In the genomic region with DNA sequence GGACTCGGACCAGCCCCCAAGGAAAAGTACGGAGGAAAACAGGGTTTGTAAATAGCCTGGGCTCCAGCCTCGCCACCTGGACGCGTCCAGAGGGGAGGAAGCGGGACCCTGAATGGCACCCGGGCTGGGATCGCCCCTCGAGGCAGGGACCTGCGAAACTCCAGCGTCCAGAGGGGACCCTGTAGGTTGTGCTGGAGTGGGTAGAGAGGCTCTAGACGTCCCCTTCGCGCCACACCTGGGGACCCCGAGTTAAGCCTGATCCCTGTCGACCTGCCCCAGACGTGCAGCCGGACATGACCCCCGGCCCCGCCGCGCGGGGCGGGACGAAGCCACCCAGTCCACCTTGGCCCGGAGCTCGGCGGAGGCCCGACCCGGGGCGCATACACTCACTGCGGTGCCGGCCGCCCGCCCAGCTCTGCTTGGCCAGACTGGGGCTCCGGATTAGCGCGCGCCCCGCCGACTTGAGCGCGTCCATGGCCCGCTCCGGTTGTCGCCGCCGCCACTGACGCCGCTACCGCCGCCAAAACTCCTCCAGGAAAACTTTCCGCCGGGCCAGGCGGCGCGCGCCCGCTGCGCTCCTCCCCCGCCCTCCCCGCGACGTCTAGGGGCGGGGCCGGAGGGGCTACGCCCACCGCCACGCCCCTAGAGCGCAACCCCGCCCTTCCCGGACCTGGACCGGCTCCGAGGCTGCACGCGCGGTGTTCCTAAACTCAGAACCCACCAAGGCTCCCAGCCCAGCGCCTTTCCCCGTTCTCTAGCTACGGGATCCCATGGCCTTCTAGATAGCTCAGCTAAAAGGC, we compare ENCODE assay signal across 8 mouse cellular contexts. TPM values are rescaled to one million over a fixed set of nuclear protein-coding genes. Genes with fewer than 3 reads are reported as not detected.
DNase-seq lines count a peak whose midpoint lies in the region; ATAC-seq and TF ChIP-seq lines count a peak whose summit lies in the region.

Gene Ldlrap1, minus strand, starts transcription at position 599 of the 800 bp plus-strand sequence.

- peak within 1 kb of the TSS; percentile 59 for H3K9ac ChIP-seq in intestine, embryonic 14.5 days (ENCODE audit: low read length)
- H3K9ac ChIP-seq in liver, embryonic 11.5 days (ENCODE audit: low read depth, low read length): peak within 1 kb of the TSS; percentile 91
- peak within 1 kb of the TSS; percentile 77 for H3K9ac ChIP-seq in stomach, embryonic 14.5 days (replicated peaks; ENCODE audit: low read depth, low read length)

- peak; percentile 57 for ATAC-seq in common myeloid progenitor, adult 5-6 weeks (replicated peaks; ENCODE audit: low read depth, poor library complexity, severe bottlenecking)
- peak; percentile 78 for ATAC-seq in intestine, embryonic 14.5 days (replicated peaks; ENCODE audit: low FRiP score, low TSS enrichment, low read depth)
- peak; percentile 79 for ATAC-seq in liver, embryonic 11.5 days (replicated peaks; ENCODE audit: low FRiP score)
- peak; percentile 83 for ATAC-seq in stomach, embryonic 14.5 days (ENCODE audit: insufficient number of reproducible peaks, insufficient read depth, low FRiP score, low read depth)

- intact Hi-C loops in gastrocnemius, postnatal 36 days (cut with DNase I): no loop called here

- H3K9me3 ChIP-seq in intestine, embryonic 14.5 days (ENCODE audit: control insufficient read depth, low read length): no peaks in the 10 kb centered on the region
- no peaks in the 10 kb centered on the region for H3K9me3 ChIP-seq in liver, embryonic 11.5 days (ENCODE audit: control insufficient read depth, low read length)
- no peaks in the 10 kb centered on the region for H3K9me3 ChIP-seq in stomach, embryonic 14.5 days (ENCODE audit: control insufficient read depth, low read depth, low read length)

- H3K79me2 ChIP-seq in myocyte (ENCODE audit: control insufficient read depth, insufficient read depth): peaks cover 43% of the 10 kb centered on the region

- H3ac ChIP-seq in myocyte (ENCODE audit: control insufficient read depth, insufficient read length): peak within 1 kb of the TSS; percentile 54

- H3K4me1 ChIP-seq in intestine, embryonic 14.5 days (replicated peaks; ENCODE audit: control insufficient read depth, insufficient read depth, low read length): peaks cover 16% of the 10 kb centered on the region
- H3K4me1 ChIP-seq in liver, embryonic 11.5 days (replicated peaks; ENCODE audit: control insufficient read depth, insufficient read depth, low read length): peaks cover 52% of the 10 kb centered on the region
- H3K4me1 ChIP-seq in stomach, embryonic 14.5 days (ENCODE audit: control insufficient read depth, insufficient read depth, low read length): peaks cover 16% of the 10 kb centered on the region; the same call in 1 of the 2 replicates

- WGBS in intestine, embryonic 14.5 days: under 1% methylated on average over 79 of the region's 80 CpGs
- under 1% methylated on average over 76 of the region's 80 CpGs for WGBS in liver, embryonic 11.5 days
- WGBS in stomach, embryonic 14.5 days: under 1% methylated on average over 72 of the region's 80 CpGs

- peak; percentile 83 for TF ChIP-seq POLR2A in myocyte (IDR thresholded peaks at IDR 0.05; ENCODE audit: insufficient read length, low read depth)

- no peaks in the 10 kb centered on the region for H3K27me3 ChIP-seq in intestine, embryonic 14.5 days (replicated peaks; ENCODE audit: control insufficient read depth, insufficient read depth, low read length)
- H3K27me3 ChIP-seq in liver, embryonic 11.5 days (replicated peaks; ENCODE audit: control insufficient read depth, insufficient read depth, low read length): no peaks in the 10 kb centered on the region
- H3K27me3 ChIP-seq in myocyte (ENCODE audit: control insufficient read depth, insufficient read depth, insufficient read length): no peaks in the 10 kb centered on the region
- no peaks in the 10 kb centered on the region for H3K27me3 ChIP-seq in stomach, embryonic 14.5 days (ENCODE audit: control insufficient read depth, insufficient read depth, low read length)

- H3K36me3 ChIP-seq in intestine, embryonic 14.5 days (ENCODE audit: control insufficient read depth, insufficient read depth, low read length): no peaks in the 10 kb centered on the region
- H3K36me3 ChIP-seq in liver, embryonic 11.5 days (ENCODE audit: control insufficient read depth, insufficient read depth, low read length): no peaks in the 10 kb centered on the region
- H3K36me3 ChIP-seq in myocyte (ENCODE audit: control insufficient read depth, insufficient read depth): no peaks in the 10 kb centered on the region
- no peaks in the 10 kb centered on the region for H3K36me3 ChIP-seq in stomach, embryonic 14.5 days (ENCODE audit: control insufficient read depth, insufficient read depth, low read length)

- peak; percentile 63 to 67 for DNase-seq in left cerebral cortex, adult 18-20 months (ENCODE audit: low spot score in 2 of 2)
- no peak for DNase-seq in left cerebral cortex, adult 8-10 months (ENCODE audit: low spot score in 2 of 2)
- DNase-seq in gastrocnemius, postnatal 36 days: peak; percentile 75 to 76
- DNase-seq in intestine, embryonic 14.5 days (ENCODE audit: low spot score): peak; percentile 87
- DNase-seq in liver, embryonic 11.5 days (ENCODE audit: low spot score): peak; percentile 83

- no peak within 1 kb of the TSS for H3K27ac ChIP-seq in intestine, embryonic 14.5 days (ENCODE audit: low read depth)
- peak within 1 kb of the TSS; percentile 63 for H3K27ac ChIP-seq in liver, embryonic 11.5 days (ENCODE audit: low read depth, low read length)
- peak within 1 kb of the TSS; percentile 30; the same call in 1 of the 2 replicates for H3K27ac ChIP-seq in stomach, embryonic 14.5 days (ENCODE audit: low read length)

- H3K4me2 ChIP-seq in intestine, embryonic 14.5 days (ENCODE audit: low read length): peak within 1 kb of the TSS; percentile 84
- H3K4me2 ChIP-seq in liver, embryonic 11.5 days: peak within 1 kb of the TSS; percentile 97
- H3K4me2 ChIP-seq in myocyte (ENCODE audit: low read depth): peak within 1 kb of the TSS; percentile 91
- peak within 1 kb of the TSS; percentile 94 for H3K4me2 ChIP-seq in stomach, embryonic 14.5 days (replicated peaks; ENCODE audit: low read depth, low read length)

- H3K4me3 ChIP-seq in intestine, embryonic 14.5 days (ENCODE audit: low read depth, low read length): peak within 1 kb of the TSS; percentile 76
- peak within 1 kb of the TSS; percentile 87 for H3K4me3 ChIP-seq in liver, embryonic 11.5 days (ENCODE audit: low read depth, low read length)
- H3K4me3 ChIP-seq in myocyte: peak within 1 kb of the TSS; percentile 86
- peak within 1 kb of the TSS; percentile 75 for H3K4me3 ChIP-seq in stomach, embryonic 14.5 days (ENCODE audit: low read depth, low read length)

TF ChIP-seq in myocyte, 11 proteins besides CTCF, POLR2A, EP300 and RAD21:
- no peak for TF ChIP-seq MYOG (IDR thresholded peaks at IDR 0.05; ENCODE audit: control insufficient read depth in 1 of 3, insufficient read depth in 1 of 3, insufficient read length in 2 of 3, low read depth in 2 of 3)
- no peak for TF ChIP-seq USF1 (IDR thresholded peaks at IDR 0.05; ENCODE audit: low read depth)
- TF ChIP-seq REST (IDR thresholded peaks at IDR 0.05; ENCODE audit: insufficient read depth, insufficient read length): no peak
- no peak for TF ChIP-seq TCF3 (IDR thresholded peaks at IDR 0.05; ENCODE audit: insufficient read length, low read depth)
- TF ChIP-seq CEBPB (IDR thresholded peaks at IDR 0.05; ENCODE audit: insufficient read depth, poor library complexity, severe bottlenecking): no peak
- peak; percentile 75 for TF ChIP-seq POLR2AphosphoS2 (IDR thresholded peaks at IDR 0.05; ENCODE audit: insufficient read length, low read depth)
- peak in 1 of 3 experiments; percentile 22 for TF ChIP-seq MYOD1 (IDR thresholded peaks at IDR 0.05; ENCODE audit: control insufficient read depth in 1 of 3, insufficient read length in 2 of 3, low read depth in 2 of 3)
- no peak for TF ChIP-seq MAX (IDR thresholded peaks at IDR 0.05; ENCODE audit: low read depth)

RNA-seq across cellular contexts. Expression of gene Ldlrap1, which starts in this region (rescaled TPM):
- 1 to 10 TPM; 1.8 to 3.1 TPM for total RNA-seq in left cerebral cortex, adult 18-20 months (2021)
- total RNA-seq in left cerebral cortex, adult 8-10 months (2022): 1 to 10 TPM; 2.8 to 4.8 (median 4.4) TPM
- 8.7 and 9.6 TPM in 2 replicates for total RNA-seq in common myeloid progenitor, adult 5-6 weeks (2017)
- total RNA-seq in gastrocnemius, postnatal 36 days (2021): 1 to 10 TPM; 4.0 to 6.1 TPM
- 15.0 and 16.6 TPM in 2 replicates for polyA plus RNA-seq in intestine, embryonic 14.5 days (2014; fragmentation: Nextera tagmentation; extraction: Ambion mirVana)
- polyA plus RNA-seq in liver, embryonic 11.5 days (2014; fragmentation: Nextera tagmentation; extraction: Ambion mirVana): 32.2 and 33.3 TPM in 2 replicates
- polyA plus RNA-seq in myocyte (2012; fragmentation: generic; extraction: Trizol): 19.0 TPM
- 18.9 and 20.3 TPM in 2 replicates for polyA plus RNA-seq in stomach, embryonic 14.5 days (2014; fragmentation: Nextera tagmentation; extraction: Ambion mirVana)

Comparison
In these comparisons a context has a peak if more than half of its experiments do, and no peak if none do; other contexts are left out.
1. DNase-seq: peak in left cerebral cortex, adult 18-20 months (2 of 2), gastrocnemius, postnatal 36 days (2 of 2), intestine, embryonic 14.5 days (single experiment) and liver, embryonic 11.5 days (single experiment); none in left cerebral cortex, adult 8-10 months (0 of 2).
2. Peak in every context shown above with its lines, with median percentiles within 50 percentile points of each other: ATAC-seq, H3K4me2 ChIP-seq, H3K4me3 ChIP-seq and H3K9ac ChIP-seq.